Mouse (Mus musculus) small intestine, adult 2 months (tissue): ENCODE results near the gene Klf13.

Experiments used
- CTCF ChIP-seq: fragments of 200-500 bp; IDR thresholded peaks from 2 replicates; pipeline ENCODE4 v1.5.1; 2012; ENCODE audit warnings: low read depth, mild to moderate bottlenecking, control low read depth, inconsistent platforms, low read length, moderate library complexity, mixed read lengths; ENCODE audit not compliant: insufficient replicate concordance, insufficient read length; ENCODE audit errors: extremely low read depth
- POLR2A ChIP-seq: fragments of 200-500 bp; IDR thresholded peaks from 2 replicates; pipeline ENCODE4 v1.6.1; 2012; ENCODE audit warnings: low read depth, mild to moderate bottlenecking, control low read depth, inconsistent platforms, low read length, moderate library complexity

DNA sequence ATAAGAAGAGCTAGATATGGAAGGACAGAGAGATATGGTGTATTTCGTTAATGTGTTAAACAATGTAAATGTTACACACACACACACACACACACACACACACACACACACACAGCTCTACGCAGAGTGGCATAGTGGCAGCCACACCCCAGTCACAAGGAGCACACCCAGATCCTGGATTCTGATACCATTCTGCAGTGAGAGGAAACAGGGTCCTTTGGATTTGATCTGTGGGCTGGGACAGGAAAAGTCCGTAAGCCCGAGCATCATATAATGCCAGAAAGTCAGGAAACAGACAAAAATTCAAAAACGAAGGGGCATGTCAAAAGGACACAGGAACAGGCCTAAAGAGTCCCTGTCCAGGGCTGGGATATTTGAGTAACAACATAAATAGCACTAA, 33.1 kb downstream of the Klf13 start:
- TF ChIP-seq CTCF (no peak), POLR2A (no peak)
